Mouse (Mus musculus): ENCODE results near the gene Gm3591. TPM values are rescaled to one million over a fixed set of nuclear protein-coding genes. Genes with fewer than 3 reads are reported as not detected.

Gm3591 gene
- polyA plus RNA-seq (2017; shearing (Covaris generic)): 1.1 TPM

GRCm38 (mm10) chr14:6412382-6412781 lies at the start of gene Gm3591:
TSS of gene Gm3591 (minus strand) at chr14:6412482.

GRCm38 (mm10) chr14:6444511-6444910 lies 32.2 kb upstream of the Gm3591 start, which contains the start of gene Gm3594:
TSS of gene Gm3594 (minus strand) at chr14:6444611.

DNA sequence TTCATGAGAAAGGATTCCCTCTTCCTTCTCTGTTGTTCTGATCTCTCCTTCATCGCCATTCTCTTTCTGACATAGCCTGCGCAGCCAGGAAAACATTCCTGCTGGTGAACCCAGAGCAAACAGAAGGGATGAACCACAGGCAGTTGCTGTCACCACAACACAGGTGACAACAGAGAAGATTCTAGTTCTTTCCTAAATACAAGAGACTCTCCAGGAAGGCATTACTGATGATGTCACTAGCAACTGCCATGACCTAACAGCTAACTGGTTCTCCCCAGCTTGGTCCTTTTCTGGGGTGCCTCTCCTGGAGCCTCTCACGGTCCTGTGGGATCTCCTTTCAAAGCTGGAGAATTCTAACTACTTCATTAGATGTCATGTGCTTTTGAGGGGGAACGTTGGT lies 22.1 kb downstream of the Gm3591 start, which contains the start of gene Gm16440:
TSS of gene Gm16440 (minus strand) at position 101 of the 400 bp plus-strand sequence.

Other genes starting within 250 kb of the Gm3591 start
- not detected for gene Gm21560, start 193.2 kb downstream of the Gm3591 start, polyA plus RNA-seq (2017; shearing (Covaris generic))
- gene Gm3411, start 125.2 kb downstream of the Gm3591 start, polyA plus RNA-seq (2017; shearing (Covaris generic)): 3.0 TPM
- not detected for gene Gm21103, start 107.6 kb downstream of the Gm3591 start, polyA plus RNA-seq (2017; shearing (Covaris generic))
- gene Gm3618, start 68.8 kb downstream of the Gm3591 start, polyA plus RNA-seq (2017; shearing (Covaris generic)): not detected
- gene Gm16440, start 22.2 kb downstream of the Gm3591 start, polyA plus RNA-seq (2017; shearing (Covaris generic)): not detected
- gene Gm3594, start 32.1 kb upstream of the Gm3591 start, polyA plus RNA-seq (2017; shearing (Covaris generic)): not detected
- gene Gm8356, start 124.8 kb upstream of the Gm3591 start, polyA plus RNA-seq (2017; shearing (Covaris generic)): not detected
- not detected for gene Gm3629, start 178.1 kb upstream of the Gm3591 start, polyA plus RNA-seq (2017; shearing (Covaris generic))
- gene Gm3460, start 209.9 kb upstream of the Gm3591 start, polyA plus RNA-seq (2017; shearing (Covaris generic)): not detected